Comparison of ENCODE assay signal across 8 mouse cellular contexts in genomic region chr7:39655287-39655652, GRCm38 (mm10).
DNase-seq lines count a peak whose midpoint lies in the region; ATAC-seq and TF ChIP-seq lines count a peak whose summit lies in the region.
"Not testable (repeated sequence)": the region's sequence is repeated elsewhere in the genome, so short reads cannot be mapped to it uniquely, and the experiment has no call there.

No protein-coding gene starts in this region.

- H3K9me3 ChIP-seq in hindbrain, embryonic 16.5 days (ENCODE audit: control insufficient read depth, low read length); liver, postnatal 0 days (ENCODE audit: low read length); neural tube, embryonic 13.5 days: not testable (repeated sequence)

- H3K4me1 ChIP-seq in hindbrain, embryonic 16.5 days (ENCODE audit: control insufficient read depth, insufficient read depth, low read depth, low read length); liver, postnatal 0 days (ENCODE audit: insufficient read depth); thymus, adult 2 months (replicated peaks; ENCODE audit: control insufficient read depth, insufficient read depth, low read length): not testable (repeated sequence)
- H3K4me1 ChIP-seq in neural tube, embryonic 13.5 days (replicated peaks) = peaks cover 12% of the 10 kb centered on the region

- WGBS in hindbrain, embryonic 16.5 days = 32% methylated on average over 15 of the region's 23 CpGs
- 8% methylated on average over 20 of the region's 23 CpGs for WGBS in liver, postnatal 0 days (ENCODE audit: insufficient replicate concordance)
- WGBS in neural tube, embryonic 13.5 days = 11% methylated on average over 23 of the region's 23 CpGs
- 19% methylated on average over 23 of the region's 23 CpGs for WGBS in thymus, adult 2 months

- H3K9ac ChIP-seq in hindbrain, embryonic 16.5 days (ENCODE audit: low read depth, low read length) = peak overlapping the region; percentile 65
- peak overlapping the region; percentile 50 for H3K9ac ChIP-seq in liver, postnatal 0 days (replicated peaks)
- H3K9ac ChIP-seq in neural tube, embryonic 13.5 days = peak overlapping the region; percentile 80

- not testable (repeated sequence) for H3K27me3 ChIP-seq in hindbrain, embryonic 16.5 days (replicated peaks; ENCODE audit: control insufficient read depth, insufficient read depth, low read length); liver, postnatal 0 days (ENCODE audit: insufficient read depth, low read length); neural tube, embryonic 13.5 days; thymus, adult 2 months (ENCODE audit: control insufficient read depth, insufficient read depth, low read length)

- not testable (repeated sequence) for TF ChIP-seq CTCF in liver, postnatal 0 days (IDR thresholded peaks at IDR 0.05; ENCODE audit: low read depth); thymus, adult 2 months (IDR thresholded peaks at IDR 0.05; ENCODE audit: borderline replicate concordance, control insufficient read depth, extremely low read depth, insufficient read depth, low read length, poor library complexity)

- ATAC-seq in hindbrain, embryonic 16.5 days = peak; percentile 78
- peak; percentile 67 for ATAC-seq in liver, postnatal 0 days
- peak; percentile 88 for ATAC-seq in neural tube, embryonic 13.5 days (ENCODE audit: low read depth)

- not testable (repeated sequence) for H3K36me3 ChIP-seq in hindbrain, embryonic 16.5 days (ENCODE audit: control insufficient read depth, insufficient read depth, low read length); liver, postnatal 0 days (replicated peaks; ENCODE audit: insufficient read depth, low read length); neural tube, embryonic 13.5 days; thymus, adult 2 months (ENCODE audit: control insufficient read depth, insufficient read depth, low read length)

- intact Hi-C loops in gastrocnemius, postnatal 36 days (cut with DNase I) = not testable (repeated sequence)

- not testable (repeated sequence) for TF ChIP-seq EP300 in liver, postnatal 0 days (IDR thresholded peaks at IDR 0.05; ENCODE audit: low read depth)

- H3K27ac ChIP-seq in hindbrain, embryonic 16.5 days (ENCODE audit: low read depth, low read length) = peak overlapping the region; percentile 73
- not testable (repeated sequence) for H3K27ac ChIP-seq in liver, postnatal 0 days (ENCODE audit: low read depth)
- peak overlapping the region; percentile 93 for H3K27ac ChIP-seq in neural tube, embryonic 13.5 days (replicated peaks)
- peak overlapping the region; percentile 97 for H3K27ac ChIP-seq in thymus, adult 2 months (ENCODE audit: control insufficient read depth, insufficient read depth, low read length)

- peak overlapping the region; percentile 48 for H3K4me3 ChIP-seq in hindbrain, embryonic 16.5 days (ENCODE audit: low read length)
- peak overlapping the region; percentile 45 for H3K4me3 ChIP-seq in liver, postnatal 0 days (ENCODE audit: low read depth, low read length)
- H3K4me3 ChIP-seq in neural tube, embryonic 13.5 days = peak overlapping the region; percentile 47
- H3K4me3 ChIP-seq in thymus, adult 2 months (ENCODE audit: control insufficient read depth, insufficient read depth, low read length) = peak overlapping the region; percentile 74

- peak; percentile 51 to 67 for DNase-seq in adrenal gland, adult (ENCODE audit: inconsistent age in 2 of 2, low spot score in 1 of 2)
- peak; percentile 43 for DNase-seq in embryo, embryonic 10.5 days (ENCODE audit: low spot score)
- DNase-seq in gastrocnemius, postnatal 36 days = peak; percentile 8 to 24
- peak; percentile 45 to 54 for DNase-seq in layer of hippocampus, postnatal 14 days (ENCODE audit: low spot score in 2 of 2)
- DNase-seq in liver, postnatal 0 days = not testable (repeated sequence)
- DNase-seq in thymus, adult 2 months = peak; percentile 41

- H3K4me2 ChIP-seq in hindbrain, embryonic 16.5 days (ENCODE audit: low read length) = peak overlapping the region; percentile 53
- H3K4me2 ChIP-seq in liver, postnatal 0 days (ENCODE audit: low read depth, low read length) = peak overlapping the region; percentile 61
- H3K4me2 ChIP-seq in neural tube, embryonic 13.5 days = peak overlapping the region; percentile 61

- TF ChIP-seq POLR2A in thymus, adult 2 months (IDR thresholded peaks at IDR 0.05; ENCODE audit: control insufficient read depth, extremely low read depth, insufficient read depth, low read length, poor library complexity) = peak; percentile 69
